Mouse (Mus musculus): ENCODE results near the gene Prdx1. TPM values are rescaled to one million over a fixed set of nuclear protein-coding genes. Genes with fewer than 3 reads are reported as not detected.

Prdx1 gene
- polyA plus RNA-seq, 1 experiment from 2014 or later: 985 TPM

DNA sequence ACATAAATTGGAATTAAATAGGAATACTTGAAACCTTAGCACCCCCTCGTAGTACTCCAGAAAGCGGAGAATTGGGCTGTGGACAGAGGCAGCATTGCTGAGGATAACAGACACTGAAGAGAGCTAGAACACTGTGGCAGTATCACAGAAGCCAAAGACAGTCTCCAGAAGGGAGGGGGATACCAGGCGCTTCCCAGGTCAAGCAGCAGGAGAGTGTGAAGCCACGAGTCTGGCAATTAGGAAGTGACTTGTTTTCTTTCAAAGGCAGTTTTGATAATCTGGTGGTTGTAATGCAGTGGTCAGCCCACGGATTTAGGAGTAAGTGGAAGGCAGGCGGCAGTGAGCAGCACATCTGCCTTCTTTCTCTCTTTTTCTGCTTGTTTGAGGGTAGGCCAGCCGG is 36.9 kb downstream of the Prdx1 start:
- Histone ChIP-seq H3K9ac (ENCODE audit: low read depth, low read length) (no peak overlapping the region), H3K4me2 (replicated peaks; ENCODE audit: low read depth, low read length) (no peak overlapping the region), H3K9me3 (ENCODE audit: control insufficient read depth, low read length) (no peaks in the 10 kb centered on the region), H3K27ac (ENCODE audit: low read depth, low read length) (no peak overlapping the region), H3K4me3 (ENCODE audit: low read depth, low read length) (no peak overlapping the region), H3K27me3 (ENCODE audit: control insufficient read depth, insufficient read depth, low read length) (0 out of 2 replicates have a peak, but pooled peaks cover 2% of the 10 kb centered on the region), H3K4me1 (replicated peaks; ENCODE audit: control insufficient read depth, insufficient read depth, low read length) (0 out of 2 replicates have a peak, but pooled peaks cover 2% of the 10 kb centered on the region), H3K36me3 (ENCODE audit: control insufficient read depth, insufficient read depth, low read length) (no peaks in the 10 kb centered on the region)
- DNase-seq (ENCODE audit: low spot score): no peak
- 41% methylated on average over 7 of the region's 7 CpGs for WGBS
- no peak for ATAC-seq (ENCODE audit: low FRiP score)

DNA sequence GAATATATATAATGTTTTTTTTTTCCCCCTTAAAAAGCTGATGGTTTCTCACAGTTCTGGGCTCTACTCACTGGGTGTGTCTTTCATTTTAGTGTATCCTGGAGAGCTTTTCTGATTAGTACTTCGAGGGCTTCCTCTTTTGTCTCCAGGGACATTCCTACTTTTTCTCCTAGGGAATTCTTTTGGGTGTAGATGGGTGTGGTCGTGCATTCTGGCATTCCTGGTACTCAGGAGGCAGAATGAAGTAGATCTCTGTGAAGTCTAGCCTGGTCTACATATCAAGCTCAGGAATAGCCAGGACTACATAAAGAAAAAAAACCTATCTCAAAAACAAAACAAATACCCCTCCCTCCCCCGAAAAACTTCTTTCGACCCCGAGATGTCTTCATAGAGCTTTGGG is 40.1 kb downstream of the Prdx1 start:
- Histone ChIP-seq H3K36me3 (ENCODE audit: control insufficient read depth, insufficient read depth, low read length) (no peaks in the 10 kb centered on the region), H3K4me3 (ENCODE audit: low read depth, low read length) (no peak overlapping the region), H3K9me3 (ENCODE audit: control insufficient read depth, low read length) (no peaks in the 10 kb centered on the region), H3K27me3 (ENCODE audit: control insufficient read depth, insufficient read depth, low read length) (0 out of 2 replicates have a peak, but pooled peaks cover 2% of the 10 kb centered on the region), H3K27ac (ENCODE audit: low read depth, low read length) (no peak overlapping the region), H3K4me1 (replicated peaks; ENCODE audit: control insufficient read depth, insufficient read depth, low read length) (0 out of 2 replicates have a peak, but pooled peaks cover 2% of the 10 kb centered on the region), H3K9ac (ENCODE audit: low read depth, low read length) (no peak overlapping the region), H3K4me2 (replicated peaks; ENCODE audit: low read depth, low read length) (no peak overlapping the region)
- ATAC-seq (ENCODE audit: low FRiP score) (no peak), DNase-seq (ENCODE audit: low spot score) (no peak)
- WGBS: 84% methylated on average over 5 of the region's 5 CpGs

DNA sequence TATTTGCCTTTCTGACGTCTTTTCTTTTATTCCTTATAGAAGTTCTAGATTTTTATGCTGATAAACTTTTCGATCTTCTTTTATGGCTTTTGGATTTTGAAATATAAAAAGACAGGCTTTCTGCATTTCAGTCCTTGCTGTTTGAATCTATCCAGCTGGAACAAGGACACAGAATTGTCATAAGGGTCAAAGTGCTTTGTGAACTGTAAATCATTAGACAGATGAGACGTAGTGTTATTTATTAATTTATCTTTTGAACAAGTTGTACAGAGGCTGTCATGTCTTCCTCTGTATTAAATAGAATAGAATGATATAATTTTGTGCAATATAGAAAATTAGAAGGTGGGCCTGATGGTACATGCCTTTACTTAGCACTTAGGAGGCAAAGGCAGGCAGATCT is 42.1 kb downstream of the Prdx1 start:
- Histone ChIP-seq H3K27ac (ENCODE audit: low read depth, low read length) (no peak overlapping the region), H3K9ac (ENCODE audit: low read depth, low read length) (no peak overlapping the region), H3K4me3 (ENCODE audit: low read depth, low read length) (no peak overlapping the region), H3K4me1 (replicated peaks; ENCODE audit: control insufficient read depth, insufficient read depth, low read length) (no peaks in the 10 kb centered on the region), H3K27me3 (ENCODE audit: control insufficient read depth, insufficient read depth, low read length) (0 out of 2 replicates have a peak, but pooled peaks cover 2% of the 10 kb centered on the region), H3K36me3 (ENCODE audit: control insufficient read depth, insufficient read depth, low read length) (no peaks in the 10 kb centered on the region), H3K4me2 (replicated peaks; ENCODE audit: low read depth, low read length) (no peak overlapping the region), H3K9me3 (ENCODE audit: control insufficient read depth, low read length) (no peaks in the 10 kb centered on the region)
- ATAC-seq (ENCODE audit: low FRiP score) (no peak), DNase-seq (ENCODE audit: low spot score) (no peak)
- 84% methylated on average over 3 of the region's 3 CpGs for WGBS

- 90% methylated on average over 3 of the region's 3 CpGs for WGBS
- Histone ChIP-seq H3K9me3 (ENCODE audit: control insufficient read depth, low read length) (no peaks in the 10 kb centered on the region), H3K4me2 (replicated peaks; ENCODE audit: low read depth, low read length) (no peak overlapping the region), H3K27me3 (ENCODE audit: control insufficient read depth, insufficient read depth, low read length) (no peaks in the 10 kb centered on the region), H3K9ac (ENCODE audit: low read depth, low read length) (no peak overlapping the region), H3K4me1 (replicated peaks; ENCODE audit: control insufficient read depth, insufficient read depth, low read length) (no peaks in the 10 kb centered on the region), H3K4me3 (ENCODE audit: low read depth, low read length) (no peak overlapping the region), H3K27ac (ENCODE audit: low read depth, low read length) (no peak overlapping the region), H3K36me3 (ENCODE audit: control insufficient read depth, insufficient read depth, low read length) (no peaks in the 10 kb centered on the region)
- DNase-seq (ENCODE audit: low spot score) (no peak), ATAC-seq (ENCODE audit: low FRiP score) (no peak)
Measured at GRCm38 (mm10) chr4:116729532-116729931, 44.2 kb downstream of the Prdx1 start.

- H3K9ac ChIP-seq (ENCODE audit: low read depth, low read length): no peak overlapping the region
Measured at GRCm38 (mm10) chr4:116731077-116731476, 45.7 kb downstream of the Prdx1 start.

GRCm38 (mm10) chr4:116732355-116732754 is 47.0 kb downstream of the Prdx1 start:
- no peak overlapping the region for H3K27ac ChIP-seq (ENCODE audit: low read depth, low read length)
- ATAC-seq (ENCODE audit: low FRiP score) (no peak), DNase-seq (ENCODE audit: low spot score) (no peak)
- no peaks in the 10 kb centered on the region for H3K4me1 ChIP-seq (replicated peaks; ENCODE audit: control insufficient read depth, insufficient read depth, low read length)
- H3K4me2 ChIP-seq (replicated peaks; ENCODE audit: low read depth, low read length): no peak overlapping the region
- no peaks in the 10 kb centered on the region for H3K9me3 ChIP-seq (ENCODE audit: control insufficient read depth, low read length)
- no peak overlapping the region for H3K9ac ChIP-seq (ENCODE audit: low read depth, low read length)
- no peaks in the 10 kb centered on the region for H3K27me3 ChIP-seq (ENCODE audit: control insufficient read depth, insufficient read depth, low read length)
- H3K36me3 ChIP-seq (ENCODE audit: control insufficient read depth, insufficient read depth, low read length): no peaks in the 10 kb centered on the region
- 68% methylated on average over 5 of the region's 5 CpGs for WGBS
- H3K4me3 ChIP-seq (ENCODE audit: low read depth, low read length): no peak overlapping the region

More at GRCm38 (mm10) chr4:116731077-116731476, 45.7 kb downstream of the Prdx1 start:
- no peaks in the 10 kb centered on the region for H3K36me3 ChIP-seq (ENCODE audit: control insufficient read depth, insufficient read depth, low read length)
- H3K9me3 ChIP-seq (ENCODE audit: control insufficient read depth, low read length): no peaks in the 10 kb centered on the region
- no peak overlapping the region for H3K4me2 ChIP-seq (replicated peaks; ENCODE audit: low read depth, low read length)
- DNase-seq (ENCODE audit: low spot score) (no peak), ATAC-seq (ENCODE audit: low FRiP score) (no peak)
- H3K4me1 ChIP-seq (replicated peaks; ENCODE audit: control insufficient read depth, insufficient read depth, low read length): no peaks in the 10 kb centered on the region
- no peak overlapping the region for H3K4me3 ChIP-seq (ENCODE audit: low read depth, low read length)
- 91% methylated on average over 9 of the region's 9 CpGs for WGBS
- H3K27ac ChIP-seq (ENCODE audit: low read depth, low read length): no peak overlapping the region
- H3K27me3 ChIP-seq (ENCODE audit: control insufficient read depth, insufficient read depth, low read length): no peaks in the 10 kb centered on the region

- DNase-seq (ENCODE audit: low spot score) (no peak), ATAC-seq (ENCODE audit: low FRiP score) (no peak)
- WGBS: 86% methylated on average over 2 of the region's 2 CpGs
- no peak overlapping the region for H3K9ac ChIP-seq (ENCODE audit: low read depth, low read length)
- no peaks in the 10 kb centered on the region for H3K9me3 ChIP-seq (ENCODE audit: control insufficient read depth, low read length)
- H3K4me1 ChIP-seq (replicated peaks; ENCODE audit: control insufficient read depth, insufficient read depth, low read length): no peaks in the 10 kb centered on the region
- H3K27me3 ChIP-seq (ENCODE audit: control insufficient read depth, insufficient read depth, low read length): no peaks in the 10 kb centered on the region
- no peaks in the 10 kb centered on the region for H3K36me3 ChIP-seq (ENCODE audit: control insufficient read depth, insufficient read depth, low read length)
- no peak overlapping the region for H3K27ac ChIP-seq (ENCODE audit: low read depth, low read length)
- no peak overlapping the region for H3K4me3 ChIP-seq (ENCODE audit: low read depth, low read length)
- no peak overlapping the region for H3K4me2 ChIP-seq (replicated peaks; ENCODE audit: low read depth, low read length)
Measured at GRCm38 (mm10) chr4:116734996-116735395, 49.7 kb downstream of the Prdx1 start.

- Histone ChIP-seq H3K27ac (ENCODE audit: low read depth, low read length) (no peak overlapping the region), H3K36me3 (ENCODE audit: control insufficient read depth, insufficient read depth, low read length) (no peaks in the 10 kb centered on the region), H3K9me3 (ENCODE audit: control insufficient read depth, low read length) (no peaks in the 10 kb centered on the region), H3K4me2 (replicated peaks; ENCODE audit: low read depth, low read length) (no peak overlapping the region), H3K4me3 (ENCODE audit: low read depth, low read length) (no peak overlapping the region), H3K27me3 (ENCODE audit: control insufficient read depth, insufficient read depth, low read length) (no peaks in the 10 kb centered on the region), H3K9ac (ENCODE audit: low read depth, low read length) (no peak overlapping the region), H3K4me1 (replicated peaks; ENCODE audit: control insufficient read depth, insufficient read depth, low read length) (no peaks in the 10 kb centered on the region)
- 88% methylated on average over 9 of the region's 9 CpGs for WGBS
- DNase-seq (ENCODE audit: low spot score) (no peak), ATAC-seq (ENCODE audit: low FRiP score) (no peak)
Measured at GRCm38 (mm10) chr4:116738972-116739751, 53.8 kb downstream of the Prdx1 start.

DNA sequence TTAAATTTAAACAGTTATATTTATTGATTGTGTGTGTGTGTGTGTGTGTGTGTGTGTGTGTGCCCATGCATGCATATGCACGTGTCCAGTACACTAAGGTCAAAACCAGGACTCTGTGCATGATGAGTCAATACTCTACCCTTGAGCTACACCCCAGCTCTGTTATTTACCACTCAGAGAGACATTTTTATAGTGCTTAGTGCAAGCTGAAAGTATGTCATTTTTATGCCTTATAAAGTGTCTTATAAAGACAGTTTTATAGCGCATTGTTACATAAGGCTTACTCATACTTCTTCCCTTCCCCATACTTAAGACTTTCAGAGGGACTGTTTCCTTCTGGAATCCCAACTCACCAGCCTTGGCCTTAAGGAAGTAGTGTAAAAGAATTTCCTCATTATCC is 64.4 kb downstream of the Prdx1 start:
- Histone ChIP-seq H3K27me3 (ENCODE audit: control insufficient read depth, insufficient read depth, low read length) (no peaks in the 10 kb centered on the region), H3K36me3 (ENCODE audit: control insufficient read depth, insufficient read depth, low read length) (no peaks in the 10 kb centered on the region), H3K4me3 (ENCODE audit: low read depth, low read length) (no peak overlapping the region), H3K9ac (ENCODE audit: low read depth, low read length) (no peak overlapping the region), H3K9me3 (ENCODE audit: control insufficient read depth, low read length) (no peaks in the 10 kb centered on the region), H3K27ac (ENCODE audit: low read depth, low read length) (no peak overlapping the region), H3K4me1 (replicated peaks; ENCODE audit: control insufficient read depth, insufficient read depth, low read length) (no peaks in the 10 kb centered on the region), H3K4me2 (replicated peaks; ENCODE audit: low read depth, low read length) (no peak overlapping the region)
- DNase-seq (ENCODE audit: low spot score): no peak
- 95% methylated on average over 2 of the region's 2 CpGs for WGBS
- ATAC-seq (ENCODE audit: low FRiP score): no peak

Measured in hindbrain, embryonic 11.5 days (tissue).